Mouse (Mus musculus): ENCODE measurements at regions not wholly inside any gene's neighbourhood (a gene's known extent, or its start where the extent isn't known, plus 50 kb on each side); places are given as distances from the start of the nearest gene placed in this dataset.

DNA sequence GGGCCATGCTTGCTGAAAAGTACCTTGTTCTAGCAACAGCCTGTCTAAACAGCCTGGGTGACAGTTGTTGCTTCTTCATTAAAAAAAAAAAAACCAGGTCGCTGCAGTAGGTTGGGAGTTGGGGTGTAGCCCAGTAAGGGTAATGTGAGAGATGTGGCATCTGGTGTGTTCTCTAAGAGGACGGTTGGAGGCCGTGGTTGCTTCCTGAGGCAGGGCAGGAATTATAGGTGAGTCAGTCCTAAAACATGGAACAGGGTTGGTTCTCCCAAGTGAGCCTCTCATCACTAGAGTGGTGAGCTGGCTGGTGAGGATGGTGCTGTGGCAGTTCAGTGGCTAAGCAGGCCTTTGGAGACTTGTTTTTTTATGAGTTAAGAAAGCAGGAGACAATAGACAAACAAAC lies 283.3 kb upstream of the Prickle1 start:
- DNase-seq (ENCODE audit: low spot score): no peak

DNA sequence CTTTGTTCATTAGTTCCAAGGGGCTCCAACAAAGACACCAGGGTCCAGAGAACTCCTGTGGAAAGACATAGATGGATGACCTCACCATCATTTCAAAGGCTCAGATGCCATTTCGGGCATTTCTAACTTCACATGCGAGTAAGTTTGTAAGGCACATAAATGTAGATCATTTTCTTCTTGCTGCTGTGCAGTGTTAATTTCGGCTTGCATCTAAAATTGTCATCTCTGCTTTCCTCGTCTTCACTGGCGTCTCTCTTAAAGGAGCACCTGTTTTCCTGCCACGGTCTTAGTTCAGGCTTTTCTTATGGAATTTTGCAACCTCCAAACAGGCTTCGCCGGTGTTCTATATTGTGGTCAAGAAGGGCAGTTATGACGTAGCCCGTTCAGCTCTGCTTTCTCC lies 280.6 kb upstream of the Prickle1 start:
- no peak for DNase-seq (ENCODE audit: low spot score)

DNA sequence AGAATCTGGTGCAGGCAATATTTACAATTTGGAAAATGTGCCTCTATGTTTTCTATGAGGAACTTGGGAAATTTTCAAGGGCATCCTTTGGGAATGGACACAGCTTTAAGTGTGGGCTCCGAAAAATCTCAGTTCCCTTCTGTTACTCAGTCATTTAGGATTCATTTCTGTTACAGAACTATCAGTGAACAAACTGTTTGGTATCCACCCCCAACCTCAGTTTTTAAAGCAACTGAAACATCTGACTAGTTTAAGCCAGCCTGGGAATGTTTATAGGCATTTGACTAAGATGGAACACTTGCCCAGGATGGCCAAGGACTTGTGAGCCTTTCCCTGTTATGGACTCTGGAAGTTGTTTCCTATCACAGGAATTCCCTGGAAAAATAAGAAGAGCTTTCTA lies 280.0 kb upstream of the Prickle1 start:
- DNase-seq (ENCODE audit: low spot score): no peak

DNA sequence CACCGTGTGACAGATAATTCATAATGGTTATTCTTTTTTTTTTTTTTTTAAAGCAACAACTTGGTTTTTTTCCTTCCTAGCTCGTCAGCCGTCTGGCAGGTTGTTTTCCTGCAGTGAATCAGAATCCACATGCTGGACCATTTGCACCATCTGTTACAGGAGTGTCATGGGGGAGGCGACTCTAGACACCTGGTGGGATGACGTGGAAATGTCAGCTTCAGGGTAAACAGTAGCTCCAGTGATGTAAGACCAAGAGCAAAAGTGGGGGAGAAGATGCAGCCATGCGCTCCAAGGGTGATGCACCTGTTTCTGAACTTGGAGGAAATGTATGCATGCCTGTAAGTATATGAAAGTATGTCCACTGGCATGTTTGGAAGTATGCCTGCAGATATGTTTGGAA lies 278.5 kb upstream of the Prickle1 start:
- DNase-seq (ENCODE audit: low spot score): no peak

DNA sequence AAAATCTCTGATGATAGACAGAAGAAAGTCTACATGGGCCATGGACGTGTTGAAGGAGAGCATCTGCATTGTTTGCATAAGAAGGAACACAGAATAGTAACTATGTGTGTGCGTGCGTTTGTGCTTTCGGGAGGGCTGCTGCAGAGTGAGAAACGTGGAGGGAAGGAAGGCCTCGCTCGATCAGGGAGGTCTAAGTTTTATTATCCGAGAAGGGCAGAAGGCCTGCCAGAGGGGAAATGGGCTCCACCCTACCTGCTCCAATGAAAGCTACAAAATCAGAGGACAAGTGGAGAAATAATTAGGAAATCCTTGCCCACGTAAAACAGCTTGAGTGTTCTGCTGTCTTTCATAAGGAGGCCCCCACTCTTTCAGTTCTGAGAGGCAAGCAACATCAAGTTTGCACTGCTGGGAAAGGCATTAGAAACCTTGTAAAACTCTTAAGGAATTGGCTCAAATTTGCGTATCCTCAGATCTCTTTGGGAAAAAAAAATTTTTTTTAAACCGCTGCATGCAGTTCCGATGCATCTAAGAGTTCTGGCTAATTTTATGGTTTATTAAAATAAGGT lies 261.7 kb upstream of the Prickle1 start:
- DNase-seq (ENCODE audit: low spot score): no peak

DNA sequence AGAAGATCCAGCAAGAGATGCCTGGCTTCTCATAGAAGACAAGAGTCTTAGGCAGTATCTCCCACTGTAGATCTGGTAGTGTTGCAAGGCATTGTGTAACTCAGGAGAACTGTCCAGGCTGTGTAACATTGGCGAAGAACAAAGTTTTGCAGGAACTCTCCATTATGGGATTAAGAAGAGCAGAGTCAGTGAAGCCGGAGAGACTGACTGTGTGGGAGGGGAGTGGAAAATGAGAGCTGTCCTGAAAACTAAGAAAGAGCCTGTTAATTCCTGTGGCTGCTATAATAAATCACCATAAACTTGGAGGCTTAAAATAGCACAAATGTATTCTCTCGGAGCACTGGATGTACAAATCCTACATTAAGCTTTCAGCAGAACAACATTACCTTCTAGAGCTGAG lies 257.5 kb upstream of the Prickle1 start:
- DNase-seq (ENCODE audit: low spot score): peak; percentile 51

DNA sequence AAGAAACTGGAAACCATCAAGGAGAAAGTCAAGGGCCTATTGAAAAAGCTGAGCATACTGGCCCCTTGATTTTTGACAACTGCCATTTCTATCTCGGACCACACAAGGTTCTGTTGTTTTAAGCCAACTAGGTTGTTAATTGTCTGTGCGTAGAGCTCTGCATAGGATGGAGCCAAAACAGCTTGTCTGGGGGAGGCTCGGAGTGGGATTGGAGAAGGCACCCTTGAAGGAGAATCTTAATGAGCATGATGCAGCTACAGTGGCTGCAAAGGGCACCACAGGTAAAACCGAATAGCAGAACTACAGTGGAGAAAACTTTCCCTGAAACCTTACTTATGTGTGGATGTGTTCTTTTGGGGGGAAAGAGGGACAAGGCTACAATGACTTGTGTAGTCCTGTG lies 256.4 kb upstream of the Prickle1 start:
- no peak for DNase-seq (ENCODE audit: low spot score)

DNA sequence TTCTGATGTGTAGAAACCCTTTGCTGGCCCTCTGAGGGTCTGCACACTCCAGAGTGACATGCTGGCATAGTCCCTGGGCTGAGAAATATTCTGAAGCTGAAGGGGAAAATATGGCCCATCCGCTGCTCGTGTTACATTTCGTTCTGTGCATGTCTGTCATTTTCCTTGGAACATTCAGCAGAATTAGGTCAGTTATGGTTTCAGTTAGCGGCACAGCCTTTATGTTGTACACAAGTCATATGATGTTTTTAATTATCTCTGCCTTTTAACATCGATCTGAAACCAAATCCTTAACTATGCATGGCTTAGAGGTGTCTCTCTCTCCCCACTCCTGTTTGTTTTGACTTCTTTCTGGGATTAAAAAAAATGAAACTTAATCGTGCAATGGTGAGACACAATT lies 254.7 kb upstream of the Prickle1 start:
- DNase-seq (ENCODE audit: low spot score): no peak

GRCm38 (mm10) chr15:93848830-93849229 lies 253.1 kb upstream of the Prickle1 start:
- DNase-seq (ENCODE audit: low spot score): no peak

DNA sequence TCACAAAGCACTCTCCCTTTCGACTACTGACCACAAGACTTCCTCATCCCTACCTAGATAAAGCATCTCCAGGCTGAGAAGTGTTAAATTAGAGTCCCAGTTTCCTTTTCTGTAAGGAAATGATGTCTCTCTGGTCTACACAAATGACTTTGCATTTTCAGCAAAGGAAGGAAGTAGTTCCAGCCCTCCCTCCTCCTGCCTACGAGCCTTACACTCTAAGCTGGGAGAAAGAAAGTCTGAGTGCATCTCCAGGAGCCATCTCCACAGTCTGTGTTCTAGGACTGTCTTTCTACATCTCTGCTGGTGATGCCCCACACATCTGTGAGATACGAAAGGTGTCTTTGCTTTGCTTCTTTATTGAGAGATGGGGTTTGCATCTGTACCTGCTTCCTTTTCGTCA lies 251.1 kb upstream of the Prickle1 start:
- no peak for DNase-seq (ENCODE audit: low spot score)

- no peak for DNase-seq (ENCODE audit: low spot score)
Observed at GRCm38 (mm10) chr15:93845801-93846200, 250.1 kb upstream of the Prickle1 start.

- DNase-seq (ENCODE audit: low spot score): no peak
Observed at GRCm38 (mm10) chr15:93832956-93833355, 237.3 kb upstream of the Prickle1 start.

DNA sequence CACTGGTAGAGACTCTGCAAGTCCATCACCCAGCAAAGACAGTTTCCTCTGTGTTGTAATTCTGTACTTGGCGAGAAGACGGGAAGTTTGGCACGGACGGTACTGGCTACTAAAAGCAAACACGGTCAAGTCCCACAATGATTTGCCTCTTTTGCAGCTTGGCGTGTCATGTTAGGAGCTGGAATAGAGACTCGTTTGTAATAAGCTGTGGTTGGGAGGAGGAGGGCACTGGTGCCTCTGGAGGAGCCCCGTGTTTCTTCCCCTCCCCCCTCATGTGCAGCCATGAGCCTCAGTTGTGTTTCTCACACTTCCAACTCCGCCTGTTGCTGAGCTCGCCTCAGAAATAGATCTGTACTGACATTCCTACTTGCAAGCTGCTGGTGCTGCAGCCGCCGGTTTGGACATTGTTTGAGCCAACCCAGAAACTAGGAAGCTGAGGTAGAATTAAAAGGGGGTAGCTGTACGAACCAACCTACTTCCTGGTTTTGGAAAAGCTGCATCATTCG lies 236.8 kb upstream of the Prickle1 start:
- peak; percentile 76 for DNase-seq (ENCODE audit: low spot score)

DNA sequence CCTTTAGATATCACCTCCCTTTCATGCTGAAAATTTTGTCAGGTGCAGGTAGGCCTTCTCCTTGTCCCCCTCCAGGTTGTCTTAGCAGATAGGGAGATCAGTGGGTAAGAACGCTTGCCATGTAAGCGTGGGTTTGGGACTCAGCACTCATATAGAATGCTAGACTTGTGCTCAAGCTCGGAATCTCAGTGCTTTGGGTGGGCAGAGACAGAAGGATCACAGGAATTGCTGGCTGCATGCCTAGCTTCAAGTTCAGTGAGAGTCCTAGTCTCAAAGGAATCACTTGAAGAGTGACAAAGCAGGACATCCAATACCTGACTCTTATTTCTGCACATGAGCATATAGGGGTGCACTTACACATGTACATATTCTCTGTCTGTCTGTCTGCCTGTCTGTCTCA lies 235.5 kb upstream of the Prickle1 start:
- DNase-seq (ENCODE audit: low spot score): no peak

DNA sequence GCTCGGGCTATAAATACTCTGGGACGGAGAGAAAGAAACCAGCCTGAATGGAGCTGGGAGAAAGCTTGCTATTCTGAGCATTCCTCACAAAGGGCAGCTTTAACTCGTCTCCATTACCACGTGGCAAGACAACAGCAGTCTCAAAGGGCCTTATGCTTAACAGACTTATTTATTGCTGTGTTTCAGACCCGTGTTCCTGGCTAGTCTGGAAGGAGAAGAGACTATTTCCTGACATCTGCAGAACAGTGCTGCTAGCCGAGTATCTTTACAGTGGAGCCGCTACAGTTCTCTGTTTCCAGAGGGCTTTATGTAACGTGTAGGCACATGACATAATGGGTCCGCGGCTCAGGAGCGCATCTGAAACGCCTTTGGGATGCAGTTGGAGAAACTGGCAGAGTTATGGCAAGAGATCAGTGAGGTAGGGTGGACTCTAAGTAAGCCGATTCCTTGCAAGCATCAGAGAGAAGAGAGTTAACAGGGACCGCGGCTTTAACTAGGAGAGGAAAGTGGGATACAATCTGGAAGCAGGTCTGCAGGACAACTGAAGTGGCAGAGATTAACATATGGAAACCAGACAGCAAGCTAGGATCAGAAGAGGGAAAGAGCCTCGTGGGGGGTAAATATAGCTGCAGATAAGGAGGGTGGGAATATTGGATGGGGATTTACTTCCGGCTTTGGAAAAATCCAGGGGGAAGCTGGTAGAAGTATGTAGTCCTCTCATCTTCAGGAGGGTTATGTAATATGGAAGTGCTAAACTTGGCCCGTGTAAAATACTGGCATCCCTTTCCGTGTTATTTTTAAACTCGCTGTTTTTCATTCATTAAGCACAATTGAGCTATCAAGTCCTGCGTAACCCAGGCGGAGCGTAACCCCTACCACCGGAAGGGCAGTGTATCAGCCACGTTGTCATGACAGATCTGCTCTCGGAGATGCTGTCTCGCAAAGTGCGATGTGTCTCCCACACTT lies 229.3 kb upstream of the Prickle1 start:
- no peak for DNase-seq (ENCODE audit: low spot score)

DNA sequence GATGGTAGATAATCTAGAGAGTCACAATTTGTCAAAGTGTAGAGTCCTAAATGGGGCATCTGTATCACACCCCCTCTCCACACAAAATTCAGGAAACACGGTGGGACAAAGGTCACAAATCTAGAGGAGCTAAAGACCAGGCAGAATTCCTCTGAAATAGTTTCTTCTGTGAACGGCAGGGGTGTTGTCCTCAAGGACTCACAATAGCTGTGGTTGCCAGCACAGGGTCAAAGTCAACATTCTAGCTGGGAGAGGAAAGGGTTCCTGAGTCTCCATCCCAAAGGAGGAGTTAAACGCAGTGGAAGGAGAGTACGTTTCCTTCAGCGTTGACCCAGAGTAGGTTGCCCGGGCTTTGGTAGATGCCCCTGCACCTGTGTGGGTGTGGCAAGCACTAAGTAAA lies 225.5 kb upstream of the Prickle1 start:
- DNase-seq (ENCODE audit: low spot score): no peak

DNA sequence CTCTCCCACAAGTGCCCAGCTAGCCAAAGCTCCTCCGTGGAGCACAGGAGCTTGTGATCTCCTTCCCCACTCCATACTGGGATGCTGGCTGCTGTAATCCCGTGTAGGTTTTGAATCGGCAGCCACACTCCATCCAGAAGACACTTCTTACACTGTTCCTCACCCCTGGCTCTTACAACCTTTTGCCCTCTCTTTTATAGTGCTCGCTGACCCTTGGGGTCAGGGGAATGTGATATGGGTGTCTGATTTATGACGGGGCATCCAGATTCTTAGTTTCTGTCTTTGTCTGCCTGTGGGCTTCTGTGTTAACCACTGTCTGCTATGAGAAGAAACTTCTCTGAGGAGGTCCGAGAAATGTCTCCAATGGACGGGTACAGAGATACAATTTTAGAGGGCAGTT lies 216.3 kb upstream of the Prickle1 start:
- no peak for DNase-seq (ENCODE audit: low spot score)

DNA sequence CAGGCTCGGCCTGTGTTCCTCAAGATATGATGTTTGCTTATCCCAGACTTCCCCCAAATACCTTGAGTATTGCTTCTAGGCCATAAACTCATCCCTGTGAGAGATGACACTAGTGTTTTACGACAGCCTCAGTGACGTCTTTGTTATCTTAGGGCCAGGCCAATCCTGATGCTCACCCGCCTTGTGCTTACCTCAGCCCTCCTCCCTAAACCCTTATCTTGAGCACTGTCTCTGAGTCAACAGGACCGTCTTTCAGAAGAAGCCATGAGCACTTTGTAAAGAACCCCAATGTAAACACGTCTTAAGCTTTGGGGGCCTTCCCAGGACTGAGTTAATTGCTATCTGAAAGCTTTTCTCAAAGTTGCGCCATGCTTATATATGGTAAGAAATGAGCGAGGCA lies 212.3 kb upstream of the Prickle1 start:
- no peak for DNase-seq (ENCODE audit: low spot score)

GRCm38 (mm10) chr15:93807505-93807904 lies 211.8 kb upstream of the Prickle1 start:
- no peak for DNase-seq (ENCODE audit: low spot score)

DNA sequence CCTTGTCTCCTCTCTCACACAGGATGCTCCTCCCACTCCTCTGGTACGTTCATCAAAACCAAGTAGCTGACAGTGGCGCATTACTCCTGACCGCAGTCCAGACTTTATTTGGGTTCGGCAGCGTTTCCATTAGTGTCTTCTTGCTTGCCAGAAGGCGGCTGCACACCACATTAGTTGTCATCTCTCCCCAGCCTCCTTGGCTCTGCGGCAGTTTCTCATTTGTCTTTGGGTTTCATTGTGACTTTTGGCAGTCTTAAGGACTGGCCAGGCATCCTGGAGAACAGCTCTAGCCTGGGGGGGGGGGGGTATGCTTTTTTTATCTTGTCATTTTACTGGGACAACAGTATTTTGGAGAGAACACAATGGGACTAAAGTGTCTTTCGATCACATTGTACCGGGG lies 209.0 kb upstream of the Prickle1 start:
- DNase-seq (ENCODE audit: low spot score): no peak

GRCm38 (mm10) chr15:93790531-93790930 lies 194.8 kb upstream of the Prickle1 start:
- DNase-seq (ENCODE audit: low spot score): no peak

DNA sequence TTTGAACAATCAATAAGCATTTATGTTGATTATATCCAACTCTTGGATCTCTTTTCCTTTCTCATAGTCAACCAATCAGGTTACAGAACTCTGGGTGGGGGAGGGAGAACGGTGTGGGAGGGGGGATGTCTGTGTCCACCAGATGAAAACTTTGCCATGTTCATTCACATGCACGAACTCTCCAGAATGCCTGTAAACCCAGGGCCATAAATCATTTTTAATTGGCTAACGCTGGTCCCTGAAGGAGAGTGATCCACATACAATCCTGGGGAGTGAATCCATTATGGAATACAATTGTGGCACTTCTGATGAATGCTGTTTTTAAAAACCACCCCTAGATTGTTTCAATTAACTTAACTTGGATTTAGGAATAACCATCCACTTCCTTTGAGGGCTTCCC lies 194.1 kb upstream of the Prickle1 start:
- no peak for DNase-seq (ENCODE audit: low spot score)

DNA sequence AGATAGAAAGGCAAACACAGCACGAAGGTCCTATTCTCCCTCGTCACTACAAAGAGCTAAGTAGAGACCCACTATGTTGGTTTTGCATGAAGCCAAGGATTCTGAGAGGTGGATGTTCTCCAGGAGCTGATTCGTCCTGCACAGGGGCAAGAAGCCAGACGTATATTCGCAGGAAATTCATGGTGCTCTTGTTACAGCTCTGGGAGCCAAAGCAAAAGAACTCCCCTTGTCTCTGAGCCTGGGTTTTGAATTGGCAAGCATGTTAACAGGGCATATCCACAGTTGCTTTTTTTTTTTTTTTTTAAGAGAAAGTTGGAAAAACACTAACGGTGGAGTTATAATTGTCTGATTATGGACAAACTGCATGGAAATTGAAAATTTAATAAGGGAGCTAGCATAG lies 191.7 kb upstream of the Prickle1 start:
- DNase-seq (ENCODE audit: low spot score): no peak
